Mouse (Mus musculus) cortical plate, adult 2 months (tissue): ENCODE measurements around the gene Nfatc3. TPM values are rescaled to one million over a fixed set of nuclear protein-coding genes. Genes with fewer than 3 reads are reported as not detected.
A peak's percentile ranks its signal among the peaks of the same experiment; 100 is the strongest.

Source experiments
- H3K27ac ChIP-seq: fragments of 200-500 bp; 2 replicates; pipeline ENCODE4 v1.5.1; 2012; ENCODE audit warnings: low read length, control low read depth, inconsistent platforms; ENCODE audit not compliant: insufficient read depth
- H3K4me1 ChIP-seq: fragments of 200-500 bp; 2 replicates; pipeline ENCODE4 v1.6.1; 2011; ENCODE audit warnings: low read length; ENCODE audit not compliant: control insufficient read depth, insufficient read depth
- H3K4me3 ChIP-seq: fragments of 200-500 bp; 2 replicates; pipeline ENCODE4 v1.5.1; 2011; ENCODE audit warnings: mild to moderate bottlenecking, low read length, control low read depth; ENCODE audit not compliant: insufficient read depth
- CTCF ChIP-seq: fragments of 200-500 bp; IDR thresholded peaks from 2 replicates; pipeline ENCODE4 v1.5.1; 2011; ENCODE audit warnings: mild to moderate bottlenecking, control low read depth, low read length; ENCODE audit not compliant: insufficient read depth; ENCODE audit errors: extremely low read depth
- POLR2A ChIP-seq: fragments of 200-500 bp; IDR thresholded peaks from 2 replicates; pipeline ENCODE4 v1.6.1; 2011; ENCODE audit warnings: mild to moderate bottlenecking, low read length, control low read depth; ENCODE audit not compliant: insufficient read depth; ENCODE audit errors: extremely low read depth
- polyA plus RNA-seq: library from polyadenylated mRNA; depleted of rRNA; stranded (reverse); fragments of >200 nt; gene quantifications from 2 replicates; pipeline ENCODE4 v1.2.3, GENCODE M21; 2012

Gene Nfatc3
- polyA plus RNA-seq, 1 experiment = 7.8 TPM

DNA sequence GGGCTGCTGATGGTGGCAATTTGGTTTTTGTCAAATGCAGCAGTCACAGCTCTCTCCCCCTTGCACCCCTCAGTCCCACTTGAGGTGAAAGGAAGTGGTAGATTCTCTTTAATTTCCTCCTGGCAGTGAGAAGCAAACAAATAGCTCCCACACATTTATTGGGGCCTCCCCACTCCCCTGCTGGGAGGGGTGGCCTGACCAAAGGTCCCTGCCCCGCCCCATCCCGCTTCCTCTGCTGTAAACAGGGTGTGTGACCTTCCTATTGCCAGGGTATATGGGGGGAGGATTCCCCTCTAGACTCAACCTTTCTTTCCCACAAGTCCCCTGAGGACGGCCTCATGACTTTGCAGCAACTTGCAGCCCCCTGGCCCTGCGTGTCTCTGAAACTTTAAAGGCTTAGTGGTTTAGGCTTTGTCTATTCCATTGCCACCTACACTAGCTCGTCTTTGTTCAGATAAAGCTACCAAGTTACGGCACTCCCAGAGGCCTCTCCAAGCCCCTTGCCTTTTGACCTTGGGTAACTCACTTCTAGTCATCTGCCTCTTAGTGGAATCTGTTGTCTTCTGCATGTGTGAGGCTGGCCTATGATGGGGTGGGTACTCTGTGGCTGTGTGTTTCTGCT is 4.3 kb upstream of the Nfatc3 start:
- TF ChIP-seq POLR2A = no peak
- no peak for TF ChIP-seq CTCF
- no peak overlapping the region for H3K27ac ChIP-seq
- H3K4me3 ChIP-seq = no peak overlapping the region
- H3K4me1 ChIP-seq = no peaks in the 10 kb centered on the region

DNA sequence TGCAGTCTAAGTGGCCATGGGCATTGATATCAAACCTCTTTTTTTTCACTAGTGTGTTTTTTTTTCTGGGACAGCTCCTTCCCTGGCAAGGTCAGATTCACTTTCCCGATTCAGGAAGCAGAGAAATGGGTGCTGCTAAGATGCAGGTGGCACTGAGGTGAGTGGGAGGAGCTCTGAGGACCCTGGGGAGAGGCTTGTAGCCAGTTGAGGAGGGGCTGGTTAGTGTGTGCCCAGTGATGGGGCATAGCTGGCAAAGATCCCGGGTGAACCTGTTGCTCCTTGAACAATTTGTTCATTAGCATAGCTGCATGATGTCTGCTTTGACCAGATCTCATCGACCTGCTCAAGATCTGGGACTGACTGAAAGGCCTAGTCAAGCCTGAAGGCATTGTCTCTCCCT is 3.6 kb upstream of the Nfatc3 start:
- no peaks in the 10 kb centered on the region for H3K4me1 ChIP-seq
- H3K27ac ChIP-seq = no peak overlapping the region
- no peak overlapping the region for H3K4me3 ChIP-seq
- no peak for TF ChIP-seq POLR2A
- TF ChIP-seq CTCF = no peak

DNA sequence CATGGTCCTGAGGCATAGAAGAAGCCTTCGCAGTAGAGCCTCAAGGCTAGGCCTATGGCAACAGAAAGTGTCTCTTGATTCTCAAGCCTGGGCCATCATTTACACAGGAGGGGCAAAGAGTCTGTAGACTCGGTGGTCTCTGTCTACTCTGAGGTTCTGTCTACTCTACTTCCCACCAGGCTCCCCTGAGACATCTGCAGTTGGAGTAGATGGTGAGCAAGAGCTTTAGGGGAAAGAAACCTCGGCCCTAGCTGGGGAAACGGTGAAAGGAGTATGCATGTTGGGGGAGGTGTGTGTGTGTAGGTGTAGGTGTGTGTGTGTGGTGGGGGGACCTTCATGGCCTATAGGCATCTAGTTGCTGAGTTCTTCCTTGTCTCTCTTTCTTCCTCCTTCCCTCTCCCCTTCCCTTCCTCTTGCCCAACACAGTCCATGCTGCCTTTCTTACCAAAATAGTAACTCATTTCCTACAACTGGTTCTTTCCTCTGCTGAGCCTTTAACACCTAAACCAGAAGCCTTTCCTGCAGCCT is 2.1 kb upstream of the Nfatc3 start:
- TF ChIP-seq POLR2A = no peak
- TF ChIP-seq CTCF = no peak
- H3K4me3 ChIP-seq = no peak overlapping the region
- H3K27ac ChIP-seq = no peak overlapping the region
- H3K4me1 ChIP-seq = no peaks in the 10 kb centered on the region

DNA sequence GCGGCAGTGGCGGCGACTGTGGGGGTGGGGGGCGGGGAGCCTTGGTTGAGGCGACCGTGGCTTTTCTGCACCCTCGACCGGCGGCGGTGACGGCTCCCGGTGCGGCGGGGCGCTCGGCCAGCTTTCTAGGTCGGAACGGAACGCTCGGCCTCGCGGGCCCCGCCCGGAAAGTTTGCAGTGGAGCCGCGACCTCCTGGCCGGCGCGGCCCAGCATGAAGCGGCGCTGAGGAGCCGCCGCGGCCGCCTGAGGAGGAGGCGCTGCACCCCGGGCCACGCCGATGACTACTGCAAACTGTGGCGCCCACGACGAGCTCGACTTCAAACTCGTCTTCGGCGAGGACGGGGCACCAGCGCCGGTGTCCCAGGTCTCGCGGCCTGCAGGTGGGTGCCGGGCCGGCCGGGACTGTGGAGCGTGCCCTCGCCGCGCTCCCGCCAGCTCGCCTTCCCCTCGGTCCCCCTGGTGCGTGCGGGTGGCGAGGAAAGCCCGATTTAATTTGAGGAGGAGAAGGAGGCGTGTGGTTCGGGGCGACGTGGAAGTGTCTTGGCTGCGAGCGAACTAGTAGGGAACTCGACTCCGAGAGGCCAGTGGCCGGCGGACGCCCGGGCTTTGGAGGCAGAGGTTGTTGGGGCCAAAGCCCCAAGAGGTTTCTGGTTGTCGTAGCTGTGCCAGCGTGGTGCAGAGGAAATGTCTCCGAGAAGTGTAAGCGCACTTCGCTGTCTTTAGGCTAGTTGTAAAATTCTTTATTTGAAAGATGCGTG is 1.2 kb downstream of the Nfatc3 start:
- Histone ChIP-seq H3K27ac (peak overlapping the region; percentile 62), H3K4me3 (peak overlapping the region; percentile 100), H3K4me1 (no peaks in the 10 kb centered on the region)
- TF ChIP-seq POLR2A = no peak
- no peak for TF ChIP-seq CTCF

DNA sequence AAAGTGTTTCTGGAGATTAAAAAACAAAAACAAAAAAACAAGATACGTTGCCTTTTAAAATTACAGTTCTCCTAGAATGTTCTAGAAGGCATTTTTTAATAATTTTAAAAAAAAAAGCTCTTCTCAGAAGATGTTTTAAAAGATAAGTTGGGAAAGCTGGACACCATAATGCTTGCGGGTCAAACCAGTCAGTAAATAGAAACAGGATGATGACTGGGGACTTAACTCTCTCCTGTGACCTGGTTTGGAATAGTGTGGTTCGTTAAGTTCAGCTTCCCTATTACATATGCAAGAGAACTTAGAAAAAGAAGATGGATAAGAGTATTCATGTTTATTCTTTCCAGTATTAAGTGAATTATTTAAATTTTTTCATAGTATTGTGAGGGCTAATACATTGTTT is 1.9 kb downstream of the Nfatc3 start:
- Histone ChIP-seq H3K4me3 (peak overlapping the region; percentile 100; the same call in 1 of the 2 replicates), H3K4me1 (no peaks in the 10 kb centered on the region), H3K27ac (no peak overlapping the region)
- TF ChIP-seq CTCF (no peak), POLR2A (no peak)

DNA sequence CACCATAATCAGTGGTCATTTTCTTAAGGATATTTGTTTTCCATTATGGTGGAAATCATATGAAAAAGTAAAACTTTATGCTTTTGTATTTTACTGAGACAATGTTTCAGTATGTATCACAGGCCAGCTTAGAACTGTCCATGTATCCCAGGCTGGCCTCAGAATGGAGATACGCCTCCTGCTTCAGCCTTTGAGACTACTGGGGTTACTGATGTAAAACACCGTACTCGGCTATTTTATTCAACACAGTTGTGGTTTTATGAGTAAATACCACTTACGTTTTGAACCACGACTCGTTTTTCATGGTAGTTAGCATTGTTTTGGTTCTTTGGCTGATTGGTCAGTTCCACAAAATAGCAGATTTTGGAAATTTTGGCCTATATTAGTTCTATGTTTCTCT is 3.0 kb downstream of the Nfatc3 start:
- no peaks in the 10 kb centered on the region for H3K4me1 ChIP-seq
- TF ChIP-seq POLR2A (no peak), CTCF (no peak)
- H3K27ac ChIP-seq = no peak overlapping the region
- H3K4me3 ChIP-seq = no peak overlapping the region

DNA sequence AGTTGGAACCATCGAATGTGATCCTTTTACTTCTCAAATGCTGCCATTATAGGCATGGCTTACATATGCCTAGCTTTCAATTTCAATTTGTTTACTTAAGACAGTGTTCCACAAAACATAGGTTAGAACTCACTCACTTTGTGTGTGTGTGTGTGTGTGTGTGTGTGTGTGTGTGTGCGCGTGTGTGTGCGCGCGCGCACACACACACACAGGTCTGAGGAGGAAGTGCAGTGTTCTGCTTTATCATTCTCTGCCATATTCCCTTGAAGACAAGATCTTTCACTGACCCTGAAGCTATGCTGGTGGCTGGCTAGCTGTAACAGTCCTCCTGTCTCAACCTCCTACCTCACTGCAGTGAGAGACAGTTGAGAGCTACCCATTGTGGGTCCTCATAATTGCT is 4.4 kb downstream of the Nfatc3 start:
- H3K4me3 ChIP-seq = no peak overlapping the region
- no peaks in the 10 kb centered on the region for H3K4me1 ChIP-seq
- TF ChIP-seq CTCF = no peak
- TF ChIP-seq POLR2A = no peak
- no peak overlapping the region for H3K27ac ChIP-seq

DNA sequence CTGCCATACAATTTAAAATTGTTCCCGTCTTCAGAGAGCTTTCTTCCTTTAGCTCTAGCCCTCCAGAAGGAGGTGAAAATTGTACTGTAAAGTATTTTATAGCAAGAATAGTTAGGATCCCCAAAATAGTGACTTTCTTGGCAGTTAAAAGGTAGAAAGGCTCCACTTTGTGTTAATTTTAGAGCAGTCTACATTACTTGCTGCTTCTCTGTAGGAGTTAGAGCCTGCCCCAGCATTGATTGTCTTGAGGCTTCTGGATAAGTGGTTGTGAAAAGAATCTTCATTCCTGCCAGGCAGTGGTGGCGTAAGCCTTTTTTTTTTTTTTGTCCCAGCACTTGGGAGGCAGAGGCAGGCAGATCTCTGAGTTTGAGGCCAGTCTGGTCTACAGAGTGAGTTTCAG is 8.1 kb downstream of the Nfatc3 start:
- H3K4me3 ChIP-seq = no peak overlapping the region
- H3K27ac ChIP-seq = no peak overlapping the region
- H3K4me1 ChIP-seq = no peaks in the 10 kb centered on the region
- no peak for TF ChIP-seq POLR2A
- TF ChIP-seq CTCF = no peak

DNA sequence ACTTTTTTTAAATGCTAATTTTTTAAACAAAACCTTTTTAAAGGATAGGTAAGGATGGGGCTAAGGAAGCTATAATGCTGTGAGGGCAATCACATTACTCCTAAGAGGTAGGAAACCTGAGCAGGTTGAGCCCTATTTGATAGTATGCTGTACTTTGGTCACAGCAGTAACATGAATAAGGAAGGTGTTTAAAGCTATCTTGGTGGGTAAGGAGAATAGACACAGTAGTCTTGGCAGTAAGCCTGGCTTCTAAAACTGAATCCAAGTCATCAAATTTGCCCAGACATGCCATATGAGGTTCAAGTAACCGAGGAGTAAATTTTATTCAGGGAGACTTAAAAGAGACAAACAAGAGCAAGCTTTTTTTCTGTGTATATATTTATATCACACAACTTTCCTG is 10.9 kb downstream of the Nfatc3 start:
- TF ChIP-seq CTCF (no peak), POLR2A (no peak)
- H3K4me3 ChIP-seq = no peak overlapping the region
- H3K4me1 ChIP-seq = peaks cover under 1% of the 10 kb centered on the region; the same call in 1 of the 2 replicates
- no peak overlapping the region for H3K27ac ChIP-seq

DNA sequence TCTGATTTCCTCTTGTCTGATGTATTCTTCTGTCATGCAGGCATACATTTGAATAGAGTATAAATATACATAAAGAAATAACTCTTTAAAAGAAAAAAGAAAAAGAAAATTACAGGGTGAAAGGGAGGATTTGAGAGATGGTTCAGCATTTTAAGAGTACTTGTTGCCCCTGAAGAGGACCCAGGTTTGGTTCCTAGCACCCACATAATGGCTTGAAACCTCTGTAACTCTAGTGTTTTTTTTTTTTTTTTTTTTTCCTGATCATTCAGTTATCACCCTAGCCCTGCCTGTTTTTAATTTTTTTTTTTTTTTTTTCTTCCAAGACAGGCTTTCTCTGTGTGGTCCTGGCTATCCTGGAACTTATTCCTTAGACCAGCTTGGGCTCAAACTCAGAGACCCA is 13.5 kb downstream of the Nfatc3 start:
- Histone ChIP-seq H3K4me3 (no peak overlapping the region), H3K4me1 (peaks cover 6% of the 10 kb centered on the region; the same call in 1 of the 2 replicates), H3K27ac (no peak overlapping the region)
- TF ChIP-seq CTCF (no peak), POLR2A (no peak)
